Mouse (Mus musculus): ENCODE results near the gene Gnai2. TPM values are rescaled to one million over a fixed set of nuclear protein-coding genes. Genes with fewer than 3 reads are reported as not detected.

Gene Gnai2
- total RNA-seq, 2 experiments from 2014 or later = 139 to 152 TPM

Other genes with a start within 250 kb of the Gnai2 start
- 1 to 10 TPM in 1 of 2 experiments, under 1 TPM in 1; 0.78 to 1.0 TPM for gene Cacna2d2, start 235.8 kb downstream of the Gnai2 start, total RNA-seq (2021)
- gene Tmem115, start 101.4 kb downstream of the Gnai2 start, total RNA-seq (2021) = 10 to 100 TPM; 18.4 to 19.9 TPM
- 1 to 10 TPM; 2.2 to 2.5 TPM for gene Cyb561d2, start 93.2 kb downstream of the Gnai2 start, total RNA-seq (2021)
- 1 to 10 TPM; 7.5 to 7.7 TPM for gene Nprl2, start 93.1 kb downstream of the Gnai2 start, total RNA-seq (2021)
- not detected for gene Zmynd10, start 88.1 kb downstream of the Gnai2 start, total RNA-seq (2021)
- 10 to 100 TPM; 11.1 to 11.6 TPM for gene Rassf1, start 83.8 kb downstream of the Gnai2 start, total RNA-seq (2021)
- 10 to 100 TPM; 21.8 to 23.1 TPM for gene Tusc2, start 72.1 kb downstream of the Gnai2 start, total RNA-seq (2021)
- 10 to 100 TPM; 12.7 to 14.5 TPM for gene Hyal2, start 67.4 kb downstream of the Gnai2 start, total RNA-seq (2021)
- 1 to 10 TPM; 2.6 to 2.7 TPM for gene Hyal1, start 58.4 kb downstream of the Gnai2 start, total RNA-seq (2021)
- gene Naa80, start 56.5 kb downstream of the Gnai2 start, total RNA-seq (2021) = 10 to 100 TPM; 12.0 TPM
- gene Hyal3, start 54.5 kb downstream of the Gnai2 start, total RNA-seq (2021) = under 1 TPM; 0.23 to 0.49 TPM
- gene Ifrd2, start 47.7 kb downstream of the Gnai2 start, total RNA-seq (2021) = 10 to 100 TPM; 33.5 to 42.7 TPM
- 10 to 100 TPM; 27.6 to 35.2 TPM for gene Sema3b, start 26.1 kb downstream of the Gnai2 start, total RNA-seq (2021)
- gene Slc38a3, start 34.2 kb upstream of the Gnai2 start, total RNA-seq (2021) = 10 to 100 TPM; 29.8 to 57.1 TPM
- not detected for gene Gnat1, start 44.3 kb upstream of the Gnai2 start, total RNA-seq (2021)
- 10 to 100 TPM in 1 of 2 experiments, 1 to 10 TPM in 1; 8.4 to 10.6 TPM for gene Sema3f, start 75.1 kb upstream of the Gnai2 start, total RNA-seq (2021)
- 10 to 100 TPM; 30.9 to 40.5 TPM for gene Rbm5, start 135.6 kb upstream of the Gnai2 start, total RNA-seq (2021)
- 10 to 100 TPM; 18.0 to 19.7 TPM for gene Rbm6, start 237.9 kb upstream of the Gnai2 start, total RNA-seq (2021)